Mouse (Mus musculus) cerebellum, adult 2 months (tissue): Measurements from ENCODE around the gene Pwwp2b.

Experiments used
- CTCF ChIP-seq: fragments of 200-500 bp; IDR thresholded peaks from 2 replicates; pipeline ENCODE4 v1.5.1; 2011; ENCODE audit warnings: low read depth, mild to moderate bottlenecking, control low read depth, low read length, moderate library complexity, borderline replicate concordance; ENCODE audit not compliant: insufficient read depth
- POLR2A ChIP-seq: fragments of 200-500 bp; IDR thresholded peaks from 2 replicates; pipeline ENCODE4 v1.6.1; 2011; ENCODE audit warnings: low read length, control low read depth, borderline replicate concordance; ENCODE audit not compliant: insufficient read depth

GRCm38 (mm10) chr7:139301505-139301904 is 53.2 kb downstream of the Pwwp2b start:
- TF ChIP-seq POLR2A (no peak), CTCF (no peak)
